Mouse (Mus musculus): ENCODE measurements around the gene Agbl4. TPM values are rescaled to one million over a fixed set of nuclear protein-coding genes. Genes with fewer than 3 reads are reported as not detected.

The Agbl4 gene
- polyA plus RNA-seq, 1 experiment from 2014 or later: 2.5 TPM

- no peaks in the 10 kb centered on the region for H3K9me3 ChIP-seq (replicated peaks)
- H3K27me3 ChIP-seq: no peaks in the 10 kb centered on the region
- H3K4me1 ChIP-seq: no peaks in the 10 kb centered on the region; the same call in 1 of the 2 replicates
- no peaks in the 10 kb centered on the region for H3K36me3 ChIP-seq (ENCODE audit: poor library complexity, severe bottlenecking)
- 46% methylated on average over 8 of the region's 8 CpGs for WGBS
- H3K4me2 ChIP-seq: no peak overlapping the region
- no peak overlapping the region for H3K27ac ChIP-seq
- no peak overlapping the region for H3K9ac ChIP-seq
- no peak overlapping the region for H3K4me3 ChIP-seq
- peak; percentile 75 for ATAC-seq
Measured at GRCm38 (mm10) chr4:111626118-111626830, 1228.8 kb downstream of the Agbl4 start.

GRCm38 (mm10) chr4:111632615-111633014 lies 1235.2 kb downstream of the Agbl4 start:
- WGBS: 76% methylated on average over 1 of the region's 1 CpGs
- no peak for ATAC-seq
- H3K4me1 ChIP-seq: peaks cover 21% of the 10 kb centered on the region
- no peaks in the 10 kb centered on the region for H3K9me3 ChIP-seq (replicated peaks)
- no peak overlapping the region for H3K27ac ChIP-seq
- H3K27me3 ChIP-seq: no peaks in the 10 kb centered on the region
- H3K9ac ChIP-seq: no peak overlapping the region
- no peak overlapping the region for H3K4me2 ChIP-seq
- no peaks in the 10 kb centered on the region for H3K36me3 ChIP-seq (ENCODE audit: poor library complexity, severe bottlenecking)
- no peak overlapping the region for H3K4me3 ChIP-seq

GRCm38 (mm10) chr4:111635538-111636124 lies 1238.2 kb downstream of the Agbl4 start:
- H3K27ac ChIP-seq: peak overlapping the region; percentile 59; the same call in 1 of the 2 replicates
- H3K9me3 ChIP-seq (replicated peaks): no peaks in the 10 kb centered on the region
- WGBS: 35% methylated on average over 3 of the region's 3 CpGs
- H3K36me3 ChIP-seq (ENCODE audit: poor library complexity, severe bottlenecking): no peaks in the 10 kb centered on the region
- no peak overlapping the region for H3K9ac ChIP-seq
- no peak overlapping the region for H3K4me3 ChIP-seq
- no peak overlapping the region for H3K4me2 ChIP-seq
- ATAC-seq: peak; percentile 83
- H3K4me1 ChIP-seq: peaks cover 32% of the 10 kb centered on the region
- H3K27me3 ChIP-seq: no peaks in the 10 kb centered on the region

- ATAC-seq: no peak
- Histone ChIP-seq H3K27me3 (no peaks in the 10 kb centered on the region), H3K4me3 (no peak overlapping the region), H3K36me3 (ENCODE audit: poor library complexity, severe bottlenecking) (no peaks in the 10 kb centered on the region), H3K27ac (no peak overlapping the region), H3K9me3 (replicated peaks) (no peaks in the 10 kb centered on the region), H3K9ac (no peak overlapping the region), H3K4me1 (peaks cover 32% of the 10 kb centered on the region), H3K4me2 (no peak overlapping the region)
- WGBS: 74% methylated on average over 5 of the region's 5 CpGs
Measured at GRCm38 (mm10) chr4:111638948-111639708, 1241.7 kb downstream of the Agbl4 start.

GRCm38 (mm10) chr4:111645117-111645830 lies 1247.8 kb downstream of the Agbl4 start:
- ATAC-seq: peak; percentile 65
- Histone ChIP-seq H3K9me3 (replicated peaks) (no peaks in the 10 kb centered on the region), H3K4me3 (no peak overlapping the region), H3K27ac (no peak overlapping the region), H3K4me1 (peaks cover 3% of the 10 kb centered on the region; the same call in 1 of the 2 replicates), H3K4me2 (no peak overlapping the region), H3K27me3 (no peaks in the 10 kb centered on the region), H3K9ac (no peak overlapping the region), H3K36me3 (ENCODE audit: poor library complexity, severe bottlenecking) (no peaks in the 10 kb centered on the region)
- WGBS: 72% methylated on average over 6 of the region's 6 CpGs

GRCm38 (mm10) chr4:111645831-111646166 lies 1248.3 kb downstream of the Agbl4 start:
- Histone ChIP-seq H3K4me1 (peaks cover 3% of the 10 kb centered on the region; the same call in 1 of the 2 replicates), H3K9ac (no peak overlapping the region), H3K4me3 (no peak overlapping the region), H3K27me3 (no peaks in the 10 kb centered on the region), H3K36me3 (ENCODE audit: poor library complexity, severe bottlenecking) (no peaks in the 10 kb centered on the region), H3K27ac (no peak overlapping the region), H3K4me2 (no peak overlapping the region), H3K9me3 (replicated peaks) (no peaks in the 10 kb centered on the region)
- WGBS: 53% methylated on average over 1 of the region's 1 CpGs
- peak; percentile 80 for ATAC-seq

- Histone ChIP-seq H3K4me1 (no peaks in the 10 kb centered on the region), H3K9me3 (replicated peaks) (no peaks in the 10 kb centered on the region), H3K36me3 (ENCODE audit: poor library complexity, severe bottlenecking) (no peaks in the 10 kb centered on the region), H3K27ac (no peak overlapping the region), H3K27me3 (no peaks in the 10 kb centered on the region), H3K9ac (no peak overlapping the region), H3K4me2 (no peak overlapping the region), H3K4me3 (no peak overlapping the region)
- ATAC-seq: no peak
- WGBS: 78% methylated on average over 1 of the region's 1 CpGs
Measured at GRCm38 (mm10) chr4:111653451-111653850, 1256.0 kb downstream of the Agbl4 start.

- Histone ChIP-seq H3K4me3 (no peak overlapping the region), H3K9ac (no peak overlapping the region), H3K36me3 (ENCODE audit: poor library complexity, severe bottlenecking) (no peaks in the 10 kb centered on the region), H3K9me3 (replicated peaks) (no peaks in the 10 kb centered on the region), H3K4me2 (no peak overlapping the region), H3K4me1 (peaks cover 18% of the 10 kb centered on the region), H3K27me3 (peaks cover 5% of the 10 kb centered on the region; the same call in 1 of the 2 replicates), H3K27ac (0 out of 2 replicates have a peak overlapping the region, but pooled peaks have one; percentile 5)
- ATAC-seq: peak; percentile 92
- WGBS: 0% methylated on average over 1 of the region's 1 CpGs
Measured at GRCm38 (mm10) chr4:111663730-111664129, 1266.3 kb downstream of the Agbl4 start.

- ATAC-seq: peak; percentile 61
- no peak overlapping the region for H3K4me3 ChIP-seq
- no peaks in the 10 kb centered on the region for H3K36me3 ChIP-seq (ENCODE audit: poor library complexity, severe bottlenecking)
- H3K27ac ChIP-seq: no peak overlapping the region
- peaks cover 5% of the 10 kb centered on the region; the same call in 1 of the 2 replicates for H3K27me3 ChIP-seq
- no peak overlapping the region for H3K4me2 ChIP-seq
- H3K4me1 ChIP-seq: peaks cover 18% of the 10 kb centered on the region
- no peaks in the 10 kb centered on the region for H3K9me3 ChIP-seq (replicated peaks)
- WGBS: 43% methylated on average over 3 of the region's 3 CpGs
- H3K9ac ChIP-seq: no peak overlapping the region
Measured at GRCm38 (mm10) chr4:111664146-111664545, 1266.7 kb downstream of the Agbl4 start.

GRCm38 (mm10) chr4:111666713-111667112 lies 1269.3 kb downstream of the Agbl4 start:
- 85% methylated on average over 1 of the region's 1 CpGs for WGBS
- H3K9me3 ChIP-seq (replicated peaks): no peaks in the 10 kb centered on the region
- H3K9ac ChIP-seq: no peak overlapping the region
- no peak overlapping the region for H3K4me2 ChIP-seq
- H3K27ac ChIP-seq: no peak overlapping the region
- peaks cover 5% of the 10 kb centered on the region; the same call in 1 of the 2 replicates for H3K27me3 ChIP-seq
- H3K4me3 ChIP-seq: no peak overlapping the region
- no peaks in the 10 kb centered on the region for H3K36me3 ChIP-seq (ENCODE audit: poor library complexity, severe bottlenecking)
- ATAC-seq: no peak
- peaks cover 26% of the 10 kb centered on the region for H3K4me1 ChIP-seq

- H3K27me3 ChIP-seq: peaks cover 13% of the 10 kb centered on the region; the same call in 1 of the 2 replicates
- H3K4me1 ChIP-seq: peaks cover 12% of the 10 kb centered on the region
- H3K9ac ChIP-seq: no peak overlapping the region
- H3K9me3 ChIP-seq (replicated peaks): no peaks in the 10 kb centered on the region
- H3K4me3 ChIP-seq: no peak overlapping the region
- no peak overlapping the region for H3K4me2 ChIP-seq
- WGBS: 91% methylated on average over 3 of the region's 3 CpGs
- H3K27ac ChIP-seq: no peak overlapping the region
- no peaks in the 10 kb centered on the region for H3K36me3 ChIP-seq (ENCODE audit: poor library complexity, severe bottlenecking)
- no peak for ATAC-seq
Measured at GRCm38 (mm10) chr4:111669369-111669768, 1271.9 kb downstream of the Agbl4 start.
